Mouse (Mus musculus) spleen, adult 2 months (tissue): ENCODE results near the gene Rpusd3. TPM values are rescaled to one million over a fixed set of nuclear protein-coding genes. Genes with fewer than 3 reads are reported as not detected.

ENCODE experiments used
- DNase-seq, 2 experiments: peaks; one replicate each; pipeline versions ENCODE4 v3.0.0 to v3.0.0-alpha.2; 2012 to 2021; ENCODE audit warnings: low spot score in 2 of 2, low read depth in 1 of 2
- H3K27ac ChIP-seq: fragments of 200-500 bp; 2 replicates; pipeline ENCODE4 v1.5.1; 2012; ENCODE audit warnings: low read length, inconsistent platforms; ENCODE audit not compliant: insufficient read depth
- H3K27me3 ChIP-seq: fragments of 200-500 bp; 2 replicates; pipeline ENCODE4 v1.6.1; 2012; ENCODE audit warnings: mild to moderate bottlenecking, moderate library complexity, low read length, inconsistent platforms; ENCODE audit not compliant: control insufficient read depth, insufficient read depth
- H3K36me3 ChIP-seq: fragments of 200-500 bp; 2 replicates; pipeline ENCODE4 v1.6.1; 2012; ENCODE audit warnings: mild to moderate bottlenecking, low read length, inconsistent platforms; ENCODE audit not compliant: control insufficient read depth, insufficient read depth
- H3K4me1 ChIP-seq: fragments of 200-500 bp; 2 replicates; pipeline ENCODE4 v1.6.1; 2011; ENCODE audit warnings: inconsistent platforms; ENCODE audit not compliant: control insufficient read depth, insufficient read depth, insufficient read length
- H3K4me3 ChIP-seq: fragments of 200-500 bp; 2 replicates; pipeline ENCODE4 v1.5.1; 2011; ENCODE audit warnings: mild to moderate bottlenecking, inconsistent platforms; ENCODE audit not compliant: insufficient read depth, insufficient read length; ENCODE audit errors: extremely low read depth
- CTCF ChIP-seq: fragments of 200-500 bp; IDR thresholded peaks from 2 replicates; pipeline ENCODE4 v1.5.1; 2011; ENCODE audit warnings: mild to moderate bottlenecking, inconsistent platforms; ENCODE audit not compliant: insufficient read depth, insufficient read length, insufficient replicate concordance; ENCODE audit errors: extremely low read depth
- POLR2A ChIP-seq: fragments of 200-500 bp; IDR thresholded peaks from 2 replicates; pipeline ENCODE4 v1.6.1; 2011; ENCODE audit warnings: low read depth, low read length, inconsistent platforms
- WGBS: fragments of 180-500 bp; shearing (Covaris S2); methylation state at CpG from one replicate; pipeline ENCODE4 v1.1.7; 2018; 5-methylcytosine and 5-hydroxymethylcytosine counted together
- polyA plus RNA-seq: library from polyadenylated mRNA; depleted of rRNA; stranded (reverse); fragments of >200 nt; gene quantifications from 2 replicates; pipeline ENCODE4 v1.2.3, GENCODE M21; 2012

Rpusd3 gene
- polyA plus RNA-seq, 1 experiment = 29.2 TPM

GRCm38 (mm10) chr6:113423000-113423399, 3.9 kb upstream of the Rpusd3 start:
- Histone ChIP-seq H3K36me3 (no peaks in the 10 kb centered on the region), H3K27ac (no peak overlapping the region), H3K27me3 (no peaks in the 10 kb centered on the region), H3K4me1 (peaks cover 7% of the 10 kb centered on the region; the same call in 1 of the 2 replicates), H3K4me3 (no peak overlapping the region)
- WGBS = 61% methylated on average over 4 of the region's 4 CpGs
- DNase-seq = no peak
- no peak for TF ChIP-seq CTCF
- no peak for TF ChIP-seq POLR2A

- peak in 1 of 2 experiments; percentile 19 for DNase-seq
- 14% methylated on average over 16 of the region's 16 CpGs for whole genome bisulfite sequencing
- Histone ChIP-seq H3K4me3 (peak overlapping the region; percentile 73), H3K4me1 (peaks cover 7% of the 10 kb centered on the region; the same call in 1 of the 2 replicates), H3K27me3 (no peaks in the 10 kb centered on the region), H3K27ac (no peak overlapping the region), H3K36me3 (no peaks in the 10 kb centered on the region)
- no peak for TF ChIP-seq CTCF
- TF ChIP-seq POLR2A = no peak
These were observed 520 bp downstream of the Rpusd3 start for GRCm38 (mm10) chr6:113418441-113419198.

GRCm38 (mm10) chr6:113416416-113416815, 2.7 kb downstream of the Rpusd3 start:
- Histone ChIP-seq H3K27ac (no peak overlapping the region), H3K4me3 (no peak overlapping the region), H3K27me3 (no peaks in the 10 kb centered on the region), H3K4me1 (peaks cover 7% of the 10 kb centered on the region; the same call in 1 of the 2 replicates), H3K36me3 (peaks cover 4% of the 10 kb centered on the region; the same call in 1 of the 2 replicates)
- WGBS = 82% methylated on average over 5 of the region's 5 CpGs
- no peak for TF ChIP-seq POLR2A
- no peak for TF ChIP-seq CTCF
- DNase-seq = no peak

DNA sequence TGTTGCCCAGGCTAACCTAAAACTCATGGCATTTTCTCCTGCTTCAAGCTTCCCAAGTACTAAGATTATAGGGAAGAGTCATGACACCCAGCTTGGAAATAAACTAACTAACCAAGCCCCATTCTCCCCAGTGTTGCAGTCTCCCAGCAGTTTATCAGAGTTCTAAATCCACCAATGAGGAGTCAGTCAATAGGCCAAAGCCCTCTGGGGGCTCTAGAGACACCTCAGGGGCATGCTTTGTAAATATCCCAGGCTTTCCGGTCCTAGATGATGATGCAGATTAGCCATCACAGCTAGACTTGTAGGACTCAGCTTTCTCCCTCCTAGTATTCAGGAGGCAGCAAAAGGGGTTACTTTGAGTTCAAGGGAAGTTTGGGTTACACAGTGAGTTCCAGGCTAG, 9.1 kb downstream of the Rpusd3 start:
- 82% methylated on average over 1 of the region's 1 CpGs for WGBS
- no peak for TF ChIP-seq POLR2A
- TF ChIP-seq CTCF = no peak
- H3K4me1 ChIP-seq = no peaks in the 10 kb centered on the region

DNA sequence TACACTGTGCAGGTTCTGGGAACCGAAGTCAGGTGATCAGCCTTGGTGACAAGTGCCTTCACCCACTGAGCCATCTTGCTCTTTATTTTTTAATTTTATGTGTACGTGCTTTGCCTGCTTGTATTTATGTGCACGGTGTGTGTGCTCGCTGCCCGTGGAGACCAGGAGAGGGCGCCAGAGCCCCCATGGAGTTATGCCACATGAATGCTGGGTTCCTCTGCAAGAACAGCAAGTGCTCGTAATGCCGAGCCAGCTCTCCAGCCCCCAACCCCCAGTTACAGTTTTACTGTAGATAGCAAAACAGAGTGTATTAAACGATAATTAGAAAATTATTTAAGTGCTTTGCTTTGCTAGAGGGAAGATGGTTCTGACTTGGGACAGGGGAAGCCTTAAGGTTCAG, 12.5 kb downstream of the Rpusd3 start:
- no peak for DNase-seq

More for the DNA sequence above, 9.1 kb downstream of the Rpusd3 start:
- Histone ChIP-seq H3K36me3 (peaks cover 17% of the 10 kb centered on the region), H3K27me3 (no peaks in the 10 kb centered on the region), H3K4me3 (no peak overlapping the region), H3K27ac (no peak overlapping the region)
- DNase-seq = no peak

DNA sequence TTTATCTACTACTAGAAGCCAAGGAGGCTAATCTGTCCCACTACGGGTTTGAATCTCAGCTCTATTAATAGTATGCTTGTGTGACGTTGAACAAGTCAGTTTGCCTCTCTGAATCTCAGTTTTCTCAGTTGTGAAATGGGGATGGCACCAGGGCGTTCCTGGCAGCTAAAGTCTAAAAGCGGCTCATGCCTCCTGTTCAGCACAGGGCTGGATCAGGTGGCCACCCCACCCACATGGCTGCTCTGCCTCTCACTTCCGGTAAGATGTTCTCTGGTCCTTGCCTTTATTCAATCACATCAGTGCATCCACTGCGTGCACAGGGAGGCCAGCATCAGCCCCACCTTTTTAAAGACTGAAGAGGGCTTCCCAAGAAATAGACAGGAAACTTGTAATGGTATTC, 13.7 kb downstream of the Rpusd3 start:
- Histone ChIP-seq H3K36me3 (peaks cover 21% of the 10 kb centered on the region), H3K4me3 (no peak overlapping the region), H3K27me3 (no peaks in the 10 kb centered on the region), H3K4me1 (no peaks in the 10 kb centered on the region), H3K27ac (no peak overlapping the region)
- no peak for TF ChIP-seq POLR2A
- TF ChIP-seq CTCF = no peak
- no peak for DNase-seq
- 89% methylated on average over 6 of the region's 6 CpGs for WGBS

More for the DNA sequence above, 12.5 kb downstream of the Rpusd3 start:
- WGBS = 87% methylated on average over 9 of the region's 9 CpGs
- TF ChIP-seq POLR2A (no peak), CTCF (no peak)
- peaks cover 16% of the 10 kb centered on the region for H3K36me3 ChIP-seq
- H3K27me3 ChIP-seq = no peaks in the 10 kb centered on the region
- H3K27ac ChIP-seq = no peak overlapping the region
- no peak overlapping the region for H3K4me3 ChIP-seq
- H3K4me1 ChIP-seq = no peaks in the 10 kb centered on the region
